In genomic region chr5:142469796-142470195, GRCm38 (mm10) we compare ENCODE assay signal across 21 mouse cellular contexts. TPM values are rescaled to one million over a fixed set of nuclear protein-coding genes. Genes with fewer than 3 reads are reported as not detected.
DNase-seq lines count a peak whose midpoint lies in the region; ATAC-seq and TF ChIP-seq lines count a peak whose summit lies in the region.
"Had no signal": no experiment of that assay in that cellular context is flagged by ENCODE, and none has a peak within 500 bp of the region (broad histone marks: within the 10 kb centered on the region; RNA-seq: fewer than 3 reads in every experiment).

No protein-coding gene starts in this region.

- H3K79me2 ChIP-seq in liver, adult 2 months (ENCODE audit: control insufficient read depth, insufficient read depth, low read length), result no peaks in the 10 kb centered on the region

- WGBS in heart, postnatal 0 days, result 71% methylated on average over 11 of the region's 11 CpGs
- WGBS in heart, embryonic 11.5 days (ENCODE audit: insufficient replicate concordance), result 87% methylated on average over 11 of the region's 11 CpGs
- WGBS in liver, adult 2 months, result 49% methylated on average over 11 of the region's 11 CpGs
- WGBS in liver, postnatal 0 days (ENCODE audit: insufficient replicate concordance), result 90% methylated on average over 11 of the region's 11 CpGs

- no peak overlapping the region for H3K4me3 ChIP-seq in heart, postnatal 0 days (ENCODE audit: low read depth, low read length)
- H3K4me3 ChIP-seq in heart, embryonic 11.5 days (ENCODE audit: low read depth, low read length), result no peak overlapping the region
- H3K4me3 ChIP-seq in liver, adult 2 months (ENCODE audit: insufficient read depth, low read depth, low read length), result no peak overlapping the region
- no peak overlapping the region for H3K4me3 ChIP-seq in liver, postnatal 0 days (ENCODE audit: low read depth, low read length)
- H3K4me3 ChIP-seq: embryonic facial prominence, embryonic 13.5 days; forebrain, embryonic 12.5 days; hindbrain, embryonic 10.5 days; intestine, embryonic 15.5 days had no signal

- peaks cover 16% of the 10 kb centered on the region for H3K36me3 ChIP-seq in heart, postnatal 0 days (replicated peaks; ENCODE audit: control insufficient read depth, insufficient read depth, low read length)
- H3K36me3 ChIP-seq in heart, embryonic 11.5 days (ENCODE audit: control insufficient read depth, insufficient read depth, low read length), result peaks cover 14% of the 10 kb centered on the region
- H3K36me3 ChIP-seq in liver, adult 2 months (ENCODE audit: control insufficient read depth, insufficient read depth, low read length), result peaks cover 8% of the 10 kb centered on the region
- peaks cover 26% of the 10 kb centered on the region for H3K36me3 ChIP-seq in liver, postnatal 0 days (replicated peaks; ENCODE audit: insufficient read depth, low read length)

- H3K9me3 ChIP-seq in heart, postnatal 0 days (replicated peaks; ENCODE audit: control insufficient read depth, low read length), result no peaks in the 10 kb centered on the region
- no peaks in the 10 kb centered on the region for H3K9me3 ChIP-seq in heart, embryonic 11.5 days (replicated peaks; ENCODE audit: control insufficient read depth, low read length)
- H3K9me3 ChIP-seq in liver, postnatal 0 days (ENCODE audit: low read length), result no peaks in the 10 kb centered on the region
- H3K9me3 ChIP-seq: embryonic facial prominence, embryonic 13.5 days; forebrain, embryonic 12.5 days; hindbrain, embryonic 10.5 days; intestine, embryonic 15.5 days had no signal

- no peak for TF ChIP-seq EP300 in heart, postnatal 0 days (IDR thresholded peaks at IDR 0.05; ENCODE audit: low read depth)
- TF ChIP-seq EP300 in liver, postnatal 0 days (IDR thresholded peaks at IDR 0.05; ENCODE audit: low read depth), result no peak

- H3K9ac ChIP-seq in heart, postnatal 0 days (replicated peaks; ENCODE audit: low read depth, low read length), result no peak overlapping the region
- H3K9ac ChIP-seq in heart, embryonic 11.5 days (ENCODE audit: low read depth, low read length), result no peak overlapping the region
- no peak overlapping the region for H3K9ac ChIP-seq in liver, adult 2 months (ENCODE audit: low read depth, low read length)
- H3K9ac ChIP-seq in liver, postnatal 0 days (replicated peaks), result no peak overlapping the region
- H3K9ac ChIP-seq: embryonic facial prominence, embryonic 13.5 days; forebrain, embryonic 12.5 days; hindbrain, embryonic 14.5 days; intestine, embryonic 15.5 days had no signal

- ATAC-seq in heart, postnatal 0 days (ENCODE audit: insufficient read depth, low read depth), result peak; percentile 54
- no peak; the same call in 1 of the 2 replicates for ATAC-seq in heart, embryonic 11.5 days (replicated peaks; ENCODE audit: insufficient number of reproducible peaks, low FRiP score, low TSS enrichment)
- no peak for ATAC-seq in liver, postnatal 0 days
- ATAC-seq: forebrain, embryonic 16.5 days; intestine, embryonic 15.5 days had no signal

- no peak for TF ChIP-seq CTCF in heart, postnatal 0 days (IDR thresholded peaks at IDR 0.05; ENCODE audit: low read depth)
- no peak for TF ChIP-seq CTCF in liver, adult 2 months (IDR thresholded peaks at IDR 0.05; ENCODE audit: low read depth, low read length)
- no peak for TF ChIP-seq CTCF in liver, postnatal 0 days (IDR thresholded peaks at IDR 0.05; ENCODE audit: low read depth)

- no peaks in the 10 kb centered on the region for H3K27me3 ChIP-seq in heart, postnatal 0 days (ENCODE audit: control insufficient read depth, insufficient read depth, low read length)
- H3K27me3 ChIP-seq in heart, embryonic 11.5 days (ENCODE audit: control insufficient read depth, insufficient read depth, low read length), result no peaks in the 10 kb centered on the region
- no peaks in the 10 kb centered on the region for H3K27me3 ChIP-seq in liver, adult 2 months (ENCODE audit: control insufficient read depth, insufficient read depth, low read length)
- H3K27me3 ChIP-seq in liver, postnatal 0 days (ENCODE audit: insufficient read depth, low read length), result no peaks in the 10 kb centered on the region
- H3K27me3 ChIP-seq: CH12.LX; embryonic facial prominence, embryonic 13.5 days; forebrain, embryonic 12.5 days; intestine, embryonic 15.5 days had no signal

- TF ChIP-seq POLR2A in liver, adult 2 months (IDR thresholded peaks at IDR 0.05; ENCODE audit: extremely low read depth, insufficient read depth, low read length), result no peak

- no peak overlapping the region for H3K4me2 ChIP-seq in heart, postnatal 0 days (ENCODE audit: low read depth, low read length)
- no peak overlapping the region for H3K4me2 ChIP-seq in heart, embryonic 11.5 days
- H3K4me2 ChIP-seq in liver, postnatal 0 days (ENCODE audit: low read depth, low read length), result no peak overlapping the region
- H3K4me2 ChIP-seq: embryonic facial prominence, embryonic 13.5 days; forebrain, embryonic 12.5 days; hindbrain, embryonic 14.5 days; intestine, embryonic 15.5 days had no signal

- peaks cover 3% of the 10 kb centered on the region; the same call in 1 of the 2 replicates for H3K4me1 ChIP-seq in heart, postnatal 0 days (ENCODE audit: control insufficient read depth, insufficient read depth)
- peaks cover 2% of the 10 kb centered on the region; the same call in 1 of the 2 replicates for H3K4me1 ChIP-seq in heart, embryonic 11.5 days (ENCODE audit: control insufficient read depth, insufficient read depth, low read length)
- H3K4me1 ChIP-seq in liver, adult 2 months (ENCODE audit: control insufficient read depth, insufficient read depth, low read length), result peaks cover 2% of the 10 kb centered on the region; the same call in 1 of the 2 replicates
- H3K4me1 ChIP-seq in liver, postnatal 0 days (ENCODE audit: insufficient read depth), result peaks cover 5% of the 10 kb centered on the region

- DNase-seq in adrenal gland, postnatal 10 days, result peak; percentile 76
- no peak for DNase-seq in adrenal gland, postnatal 4 days (ENCODE audit: low spot score in 2 of 2)
- DNase-seq in heart, postnatal 0 days (ENCODE audit: low spot score), result no peak
- peak; percentile 80 for DNase-seq in liver, adult 2 months (ENCODE audit: extremely low read depth, low read depth, low spot score)
- no peak for DNase-seq in liver, postnatal 0 days
- DNase-seq in adrenal gland, postnatal 36 days, result peak; percentile 74 to 78
- DNase-seq in cerebellum, postnatal 36 days, result no peak
- DNase-seq: cerebellum, adult 11-12 months; cerebellum, adult 9-10 months; cerebellum, postnatal 25 days; gastrocnemius, postnatal 14 days; kidney, adult 18-20 months; kidney, postnatal 10 days had no signal

- H3K27ac ChIP-seq in heart, postnatal 0 days (ENCODE audit: low read depth), result peak overlapping the region; percentile 30; the same call in 1 of the 2 replicates
- no peak overlapping the region for H3K27ac ChIP-seq in heart, embryonic 11.5 days (ENCODE audit: low read depth, low read length)
- H3K27ac ChIP-seq in liver, adult 2 months (replicated peaks; ENCODE audit: insufficient read depth, low read depth, low read length), result no peak overlapping the region
- H3K27ac ChIP-seq in liver, postnatal 0 days (ENCODE audit: low read depth), result no peak overlapping the region
- H3K27ac ChIP-seq: embryonic facial prominence, embryonic 13.5 days; forebrain, embryonic 12.5 days; hindbrain, embryonic 10.5 days; hindbrain, embryonic 14.5 days; intestine, embryonic 15.5 days had no signal

RNA-seq across cellular contexts. Expression of gene Ap5z1, which starts 6.1 kb away (rescaled TPM):
- total RNA-seq in adrenal gland, postnatal 10 days (2021), result 10 to 100 TPM; 14.0 to 18.9 TPM
- total RNA-seq in adrenal gland, postnatal 4 days (2021), result 10 to 100 TPM; 22.2 to 24.6 TPM
- 8.2 and 14.1 TPM in 2 replicates for total RNA-seq in heart, postnatal 0 days (2014; rRNA removed; ENCODE audit: low replicate concordance)
- polyA plus RNA-seq in heart, postnatal 0 days (2015; fragmentation: Nextera tagmentation; extraction: Ambion mirVana), result 3.9 and 5.7 TPM in 2 replicates
- 6.4 and 8.1 TPM in 2 replicates for polyA plus RNA-seq in heart, embryonic 11.5 days (2014; fragmentation: Nextera tagmentation; extraction: Ambion mirVana)
- 3.6 and 6.9 TPM in 2 replicates for total RNA-seq in liver, adult 2 months (2014; rRNA removed)
- 23.3 and 24.9 TPM in 2 replicates for polyA plus RNA-seq in liver, adult 2 months (2012; rRNA removed)
- 2.8 and 4.0 TPM in 2 replicates for polyA plus RNA-seq in liver, postnatal 0 days (2015; fragmentation: Nextera tagmentation; extraction: Ambion mirVana)
- total RNA-seq in adrenal gland, postnatal 36 days (2021), result 10 to 100 TPM; 13.4 to 17.9 TPM

Comparison
In these comparisons a context has a peak if more than half of its experiments do, and no peak if none do; other contexts are left out.
1. DNase-seq: peak in adrenal gland, postnatal 10 days (single experiment), liver, adult 2 months (single experiment) and adrenal gland, postnatal 36 days (2 of 2); none in adrenal gland, postnatal 4 days (0 of 2), heart, postnatal 0 days (single experiment), liver, postnatal 0 days (single experiment) and cerebellum, postnatal 36 days (0 of 2).